Mouse (Mus musculus): ENCODE measurements around the gene Pip5k1c.

DNA sequence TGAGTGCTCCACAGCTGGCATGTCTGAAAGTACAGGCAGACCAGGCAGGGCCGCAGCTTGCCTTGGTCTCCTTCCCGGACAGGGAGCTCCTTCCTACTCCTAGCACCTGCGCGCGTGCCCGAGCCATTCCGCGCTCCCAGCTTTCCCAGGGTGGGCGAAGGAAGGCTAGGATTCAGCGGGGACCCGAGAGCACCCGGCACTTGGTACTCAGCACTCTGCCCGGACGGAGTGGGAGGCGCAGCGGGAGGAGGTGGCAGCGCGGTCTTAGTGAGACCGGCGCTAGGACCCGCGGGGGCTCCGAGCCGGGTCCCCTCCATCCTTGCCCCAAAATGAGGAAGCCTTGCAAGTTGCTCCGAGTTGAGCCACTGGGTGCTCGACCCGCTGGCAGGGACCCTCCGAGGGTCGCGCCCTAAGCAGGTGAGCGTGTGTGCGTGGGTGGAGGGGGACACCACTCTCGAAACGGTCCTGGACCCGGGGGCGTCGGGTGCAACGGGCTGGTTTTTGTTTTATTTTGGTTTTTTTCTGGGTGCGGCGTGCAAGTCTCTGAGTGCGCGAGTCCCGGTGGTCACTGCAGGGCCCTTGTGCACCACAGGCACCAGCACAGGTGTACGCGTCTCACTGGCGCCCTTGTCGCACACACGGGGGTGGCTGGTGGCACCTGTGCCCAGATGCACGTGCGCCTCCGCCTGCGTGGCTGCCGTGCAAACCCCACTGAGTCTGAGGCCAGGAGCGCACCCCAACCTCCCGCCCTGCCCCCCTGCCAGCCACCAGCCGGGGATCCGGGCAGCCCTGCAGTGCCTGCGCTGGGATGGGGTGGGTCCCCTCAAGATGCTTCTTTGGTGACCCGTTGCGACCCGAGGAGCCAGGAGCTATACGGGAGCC is 35.4 kb upstream of the Pip5k1c start:
- no peak for TF ChIP-seq HCFC1 (IDR thresholded peaks at IDR 0.05; ENCODE audit: borderline replicate concordance, insufficient read depth, low read length)
- no peak for TF ChIP-seq MAFK (IDR thresholded peaks at IDR 0.05; ENCODE audit: insufficient read depth, low read depth, low read length)
